Comparison of ENCODE assay signal across 23 mouse cellular contexts in the genomic region with DNA sequence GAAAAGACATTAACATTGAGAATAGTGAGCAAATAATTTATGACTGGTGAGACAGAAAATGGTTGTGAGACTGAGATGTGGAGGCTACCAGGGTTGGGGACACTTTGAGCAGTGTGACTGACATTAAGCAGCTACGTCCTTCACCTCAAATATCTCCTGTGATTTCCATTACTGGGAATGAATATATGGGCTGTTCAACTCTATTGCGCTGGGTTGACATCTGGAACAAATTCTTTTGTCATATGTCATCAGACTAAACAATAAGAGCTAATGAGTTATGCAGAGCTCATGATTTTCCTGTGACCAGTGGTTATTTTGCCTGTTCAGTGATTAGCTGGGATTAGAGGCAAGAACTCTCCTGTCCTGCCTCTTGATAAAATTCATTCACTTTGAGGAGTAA.
DNase-seq lines count a peak whose midpoint lies in the region; ATAC-seq and TF ChIP-seq lines count a peak whose summit lies in the region.
"Had no signal": no experiment of that assay in that cellular context is flagged by ENCODE, and none has a peak within 500 bp of the region (broad histone marks: within the 10 kb centered on the region; RNA-seq: fewer than 3 reads in every experiment).

No protein-coding gene starts in this region.

- 29% methylated on average over 2 of the region's 2 CpGs for WGBS in midbrain, embryonic 14.5 days
- WGBS in midbrain, postnatal 0 days, result 65% methylated on average over 2 of the region's 2 CpGs

- ATAC-seq in midbrain, embryonic 14.5 days (ENCODE audit: low FRiP score, low TSS enrichment), result no peak
- ATAC-seq in midbrain, postnatal 0 days (ENCODE audit: low FRiP score), result no peak
- ATAC-seq: CD4-positive, CD25-positive, alpha-beta regulatory T cell, adult 4 months; forebrain, embryonic 13.5 days; forebrain, postnatal 0 days; intestine, embryonic 16.5 days had no signal

- H3K27ac ChIP-seq in midbrain, embryonic 14.5 days (replicated peaks; ENCODE audit: low read depth, low read length), result no peak overlapping the region
- no peak overlapping the region for H3K27ac ChIP-seq in midbrain, postnatal 0 days (ENCODE audit: low read depth, low read length)
- H3K27ac ChIP-seq: embryonic facial prominence, embryonic 13.5 days; forebrain, embryonic 13.5 days; gastrocnemius, adult 2 months; heart, embryonic 13.5 days; hindbrain, embryonic 15.5 days had no signal

- H3K36me3 ChIP-seq in midbrain, embryonic 14.5 days (ENCODE audit: control insufficient read depth, insufficient read depth, low read length), result no peaks in the 10 kb centered on the region
- H3K36me3 ChIP-seq in midbrain, postnatal 0 days (ENCODE audit: insufficient read depth, low read length), result no peaks in the 10 kb centered on the region
- H3K36me3 ChIP-seq: embryonic facial prominence, embryonic 13.5 days; G1E; heart, embryonic 13.5 days; hindbrain, embryonic 15.5 days had no signal

- H3K27me3 ChIP-seq in midbrain, embryonic 14.5 days (ENCODE audit: control insufficient read depth, insufficient read depth, low read length), result no peaks in the 10 kb centered on the region
- no peaks in the 10 kb centered on the region for H3K27me3 ChIP-seq in midbrain, postnatal 0 days (ENCODE audit: insufficient read depth, low read length)
- H3K27me3 ChIP-seq: embryonic facial prominence, embryonic 13.5 days; forebrain, embryonic 13.5 days; hindbrain, embryonic 15.5 days had no signal

- DNase-seq in embryo, embryonic 10.5 days (ENCODE audit: low spot score), result peak; percentile 40
- DNase-seq in embryo, embryonic 10 days (ENCODE audit: low spot score), result no peak
- peak; percentile 15 for DNase-seq in midbrain, embryonic 14.5 days
- DNase-seq in midbrain, postnatal 0 days (ENCODE audit: low spot score), result no peak
- DNase-seq in retina, embryonic 14.5 days (ENCODE audit: low spot score), result peak; percentile 27
- no peak for DNase-seq in ovary, postnatal 36 days (ENCODE audit: low spot score)
- DNase-seq in layer of hippocampus, adult 11-12 months (ENCODE audit: low spot score), result no peak
- DNase-seq: adrenal gland, postnatal 25 days; B cell, adult 2 months; cerebellum, adult 2 months; cerebellum, postnatal 10 days; forebrain, postnatal 0 days; gastrocnemius, adult 2 months; gastrocnemius, postnatal 36 days; heart, adult 11 months; heart, postnatal 36 days had no signal

- no peaks in the 10 kb centered on the region for H3K4me1 ChIP-seq in midbrain, embryonic 14.5 days (ENCODE audit: control insufficient read depth, insufficient read depth, low read length)
- no peaks in the 10 kb centered on the region for H3K4me1 ChIP-seq in midbrain, postnatal 0 days (ENCODE audit: insufficient read depth, low read length)
- H3K4me1 ChIP-seq: forebrain, embryonic 13.5 days; heart, embryonic 13.5 days; hindbrain, embryonic 15.5 days had no signal

- no peaks in the 10 kb centered on the region for H3K9me3 ChIP-seq in midbrain, embryonic 14.5 days (ENCODE audit: control insufficient read depth, low read length)
- no peaks in the 10 kb centered on the region for H3K9me3 ChIP-seq in midbrain, postnatal 0 days (ENCODE audit: low read length)
- H3K9me3 ChIP-seq: embryonic facial prominence, embryonic 13.5 days; forebrain, embryonic 13.5 days; heart, embryonic 13.5 days; hindbrain, embryonic 15.5 days had no signal

- TF ChIP-seq CTCF in midbrain, postnatal 0 days (IDR thresholded peaks at IDR 0.05), result no peak

- H3K4me3 ChIP-seq in midbrain, embryonic 14.5 days (replicated peaks; ENCODE audit: low read depth, low read length), result no peak overlapping the region
- H3K4me3 ChIP-seq in midbrain, postnatal 0 days (ENCODE audit: low read depth, low read length), result no peak overlapping the region
- H3K4me3 ChIP-seq: embryonic facial prominence, embryonic 13.5 days; forebrain, embryonic 13.5 days; gastrocnemius, adult 2 months; heart, embryonic 13.5 days; hindbrain, embryonic 15.5 days had no signal

- H3K4me2 ChIP-seq in midbrain, embryonic 14.5 days (ENCODE audit: low read length), result no peak overlapping the region
- H3K4me2 ChIP-seq in midbrain, postnatal 0 days (ENCODE audit: low read depth, low read length, poor library complexity, severe bottlenecking), result no peak overlapping the region
- H3K4me2 ChIP-seq: embryonic facial prominence, embryonic 13.5 days; forebrain, embryonic 13.5 days; heart, embryonic 13.5 days; hindbrain, embryonic 15.5 days had no signal

- H3K9ac ChIP-seq in midbrain, embryonic 14.5 days (replicated peaks; ENCODE audit: low read length), result no peak overlapping the region
- no peak overlapping the region for H3K9ac ChIP-seq in midbrain, postnatal 0 days (replicated peaks; ENCODE audit: low read length, poor library complexity, severe bottlenecking)
- H3K9ac ChIP-seq: embryonic facial prominence, embryonic 13.5 days; forebrain, embryonic 13.5 days; forebrain, postnatal 0 days; heart, embryonic 13.5 days; hindbrain, embryonic 15.5 days had no signal

Comparison
In these comparisons a context has a peak if more than half of its experiments do, and no peak if none do; other contexts are left out.
1. DNase-seq: peak in embryo, embryonic 10.5 days (single experiment), midbrain, embryonic 14.5 days (single experiment) and retina, embryonic 14.5 days (single experiment); none in embryo, embryonic 10 days (single experiment), midbrain, postnatal 0 days (single experiment), ovary, postnatal 36 days (single experiment) and layer of hippocampus, adult 11-12 months (single experiment).